Mouse (Mus musculus) kidney, postnatal 25 days (tissue): ENCODE data around the gene Tent5b.

Experiments
- DNase-seq, 2 experiments: peaks; one replicate each; pipeline ENCODE4 v3.0.0; 2021; ENCODE audit warnings: mixed read lengths in 2 of 2

Tent5b gene

DNA sequence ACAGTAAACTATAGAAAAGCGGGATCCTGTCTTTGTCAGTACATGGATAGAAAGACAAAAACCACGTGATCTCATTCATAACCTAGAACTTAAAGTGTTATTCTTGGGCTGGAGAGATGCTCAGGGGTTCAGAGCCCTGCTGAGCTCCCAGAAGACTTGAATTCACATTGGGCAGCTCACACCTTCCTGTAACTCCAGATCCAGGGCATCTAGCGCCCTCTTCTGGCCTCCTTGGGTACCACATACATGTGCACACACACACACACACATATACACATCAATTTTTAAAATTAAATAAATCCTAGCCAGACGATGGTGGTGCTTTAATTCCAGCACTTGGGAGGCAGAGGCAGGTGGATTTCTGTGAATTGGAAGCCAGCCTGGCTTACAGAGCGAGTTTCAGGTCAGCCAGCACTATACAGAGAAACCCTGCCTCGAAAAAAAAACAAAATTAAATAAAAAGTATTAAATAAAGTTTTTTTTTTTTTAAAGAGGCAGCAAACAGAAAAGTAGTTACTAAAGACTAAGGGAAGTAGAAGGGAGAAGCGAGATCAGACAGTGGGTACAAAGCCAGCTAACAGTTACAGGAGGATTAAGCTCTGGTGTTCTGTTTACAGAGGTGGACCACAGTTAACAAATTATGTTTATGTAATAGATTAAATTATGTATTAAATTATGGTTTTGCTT, 8.7 kb upstream of the Tent5b start:
- DNase-seq, result no peak

DNA sequence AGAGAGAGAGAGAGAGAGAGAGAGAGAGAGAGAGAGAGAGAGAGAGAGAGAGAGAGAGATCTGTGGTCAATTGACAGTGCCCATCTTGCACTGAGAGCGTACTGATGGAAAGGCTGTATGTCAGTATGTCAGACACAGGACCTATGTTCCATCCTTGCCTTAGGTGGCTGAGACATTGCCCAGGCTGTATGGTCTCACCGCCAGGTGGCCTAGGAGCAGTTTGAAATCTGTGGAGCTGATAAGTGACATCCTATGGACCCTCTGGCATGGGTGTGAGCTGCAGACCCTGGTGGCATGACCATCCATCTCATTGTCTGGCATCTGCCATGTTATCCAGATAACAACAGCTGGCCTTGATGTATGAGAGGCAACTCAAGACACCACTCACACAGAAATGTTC, 6.1 kb upstream of the Tent5b start:
- no peak for DNase-seq

DNA sequence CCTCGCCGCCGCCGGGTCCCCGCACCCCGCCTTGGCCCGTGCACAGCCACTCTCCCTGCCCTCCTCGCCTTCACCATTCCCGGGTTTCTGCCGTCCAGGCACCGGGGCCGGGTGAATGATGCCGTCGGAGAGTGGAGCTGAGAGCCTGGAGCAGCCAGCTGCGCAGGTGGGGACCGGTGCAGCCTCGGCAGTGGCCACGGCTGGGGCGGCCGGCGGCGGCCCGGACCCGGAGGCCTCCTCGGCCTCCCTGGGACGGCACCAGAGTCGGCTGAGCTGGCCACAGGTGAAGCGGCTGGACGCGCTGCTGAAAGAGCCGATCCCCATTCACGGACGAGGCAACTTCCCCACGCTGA, 229 bp downstream of the Tent5b start:
- DNase-seq, result no peak

DNA sequence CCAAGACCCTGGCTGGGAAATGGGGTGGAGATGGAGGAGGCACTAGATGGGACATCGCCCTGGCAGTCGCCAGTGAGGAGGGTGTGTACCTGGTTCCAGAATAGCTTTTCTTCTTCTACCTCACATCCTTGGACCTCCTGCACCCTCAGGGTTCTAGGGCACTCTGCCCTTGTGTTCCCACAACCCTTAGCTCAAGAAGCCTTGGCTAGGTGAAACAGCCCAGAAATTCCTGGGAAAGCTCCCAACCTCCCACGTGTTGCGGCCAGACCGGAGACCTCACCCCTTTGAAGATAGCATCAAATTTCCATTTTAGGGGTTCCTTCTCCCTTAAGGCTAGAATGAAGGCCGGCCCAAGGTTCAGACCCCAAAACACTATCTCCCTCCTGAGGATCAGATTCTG, 822 bp downstream of the Tent5b start:
- peak; percentile 25 to 61 for DNase-seq

DNA sequence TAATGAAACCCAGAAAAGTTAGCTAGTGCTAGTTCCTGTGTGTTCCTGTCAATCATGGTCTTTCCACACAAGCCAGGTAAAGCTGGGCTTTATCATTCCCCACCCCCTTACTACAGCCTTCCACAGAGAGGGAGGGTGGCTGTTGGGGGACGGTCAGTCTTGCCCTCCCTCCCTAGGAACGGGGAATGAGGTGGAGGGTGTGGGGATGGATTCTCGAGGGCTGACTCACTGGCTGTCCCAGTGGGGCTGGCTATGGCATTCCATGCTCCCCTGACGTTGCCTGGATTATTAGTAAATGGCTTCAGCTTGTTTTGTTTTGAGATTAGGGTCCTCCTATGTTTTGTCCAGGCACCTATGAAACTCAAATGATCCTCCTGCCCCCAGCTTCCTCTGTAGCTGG, 1.6 kb downstream of the Tent5b start:
- no peak for DNase-seq

DNA sequence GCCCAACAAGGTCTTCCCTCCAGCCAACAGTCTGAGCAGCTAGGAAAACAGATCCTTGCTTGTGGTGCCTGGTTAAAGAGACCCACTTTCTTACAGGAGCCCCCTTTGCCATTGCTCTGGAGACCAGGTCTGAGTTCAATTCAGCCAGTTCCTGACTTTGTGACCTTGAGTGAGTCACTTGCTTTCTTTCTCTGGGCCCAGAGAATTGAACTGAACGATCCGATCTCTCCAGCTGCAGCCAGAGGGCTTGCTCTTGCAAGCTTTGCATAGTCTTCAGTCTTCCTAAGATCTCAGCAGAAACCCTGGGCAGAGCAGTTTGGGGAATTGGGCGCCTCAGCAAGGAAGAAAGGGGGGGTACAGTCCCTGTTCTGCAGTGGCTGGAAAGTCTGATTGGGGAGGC, 2.5 kb downstream of the Tent5b start:
- DNase-seq, result no peak

DNA sequence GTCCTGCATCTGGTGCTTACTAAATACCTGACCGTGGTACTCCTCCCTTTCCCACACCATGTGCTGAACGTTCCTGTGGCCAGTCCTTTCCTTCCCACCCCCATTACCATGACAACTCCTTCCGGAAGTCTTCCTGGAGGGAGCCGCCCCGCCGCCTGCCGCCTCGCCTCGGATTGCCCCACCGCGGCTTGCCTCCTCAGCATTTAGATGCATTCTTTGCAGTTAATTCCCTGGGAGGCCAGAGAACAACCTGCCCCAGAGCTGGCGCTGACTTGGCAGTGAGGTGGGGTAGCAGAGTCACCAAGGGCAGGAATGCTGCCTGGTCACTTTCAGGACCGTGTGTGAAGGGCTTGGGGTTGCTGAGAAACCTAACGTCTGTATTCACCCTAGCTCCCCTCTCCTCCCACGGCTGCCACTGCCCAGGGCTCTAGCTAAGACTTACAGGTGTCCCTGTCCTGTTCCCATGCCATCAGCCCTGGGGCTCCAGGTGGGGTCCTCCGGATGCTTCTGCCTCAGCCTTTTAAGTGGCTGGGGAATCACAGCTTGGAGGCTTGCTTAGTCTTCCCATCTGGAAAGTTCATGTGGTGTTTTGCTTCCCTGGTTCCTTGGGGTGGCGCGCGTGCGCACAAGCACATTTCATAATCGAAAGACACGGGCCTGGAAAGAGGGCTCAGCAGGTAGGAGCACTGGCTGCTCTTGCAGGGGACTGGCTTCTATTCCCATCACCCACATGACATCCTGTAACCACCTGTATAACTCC, 4.5 kb downstream of the Tent5b start:
- peak; percentile 74 to 92 for DNase-seq

DNA sequence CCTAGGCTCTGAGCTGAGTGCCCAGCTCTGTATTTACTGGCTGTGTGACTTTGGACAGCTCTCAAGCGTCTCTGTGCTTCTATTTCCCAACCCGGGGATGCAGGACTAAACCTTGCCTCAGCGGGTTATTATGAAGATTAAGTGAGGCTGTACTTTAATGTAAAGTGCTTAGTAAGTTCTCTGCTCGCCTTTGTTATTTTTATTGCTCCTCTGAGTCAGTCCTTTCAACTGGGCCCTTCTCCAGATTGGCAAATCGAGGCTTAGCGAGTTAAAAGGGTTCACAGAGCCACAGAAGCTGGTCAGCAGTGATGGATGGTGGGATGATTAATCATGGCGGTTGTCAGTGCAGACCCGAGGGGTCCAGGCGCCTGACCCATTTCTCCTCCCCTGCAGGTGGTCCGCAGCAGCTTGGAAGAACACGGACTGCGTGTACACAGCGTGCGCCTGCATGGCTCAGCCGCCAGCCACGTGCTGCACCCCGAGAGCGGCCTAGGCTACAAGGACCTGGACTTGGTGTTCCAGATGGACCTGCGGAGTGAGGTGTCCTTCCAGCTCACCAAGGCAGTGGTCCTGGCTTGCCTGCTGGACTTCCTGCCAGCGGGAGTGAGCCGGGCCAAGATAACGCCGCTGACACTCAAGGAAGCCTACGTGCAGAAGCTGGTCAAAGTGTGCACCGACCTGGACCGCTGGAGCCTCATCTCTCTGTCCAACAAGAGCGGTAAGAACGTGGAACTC, 5.9 kb downstream of the Tent5b start:
- DNase-seq, result no peak

DNA sequence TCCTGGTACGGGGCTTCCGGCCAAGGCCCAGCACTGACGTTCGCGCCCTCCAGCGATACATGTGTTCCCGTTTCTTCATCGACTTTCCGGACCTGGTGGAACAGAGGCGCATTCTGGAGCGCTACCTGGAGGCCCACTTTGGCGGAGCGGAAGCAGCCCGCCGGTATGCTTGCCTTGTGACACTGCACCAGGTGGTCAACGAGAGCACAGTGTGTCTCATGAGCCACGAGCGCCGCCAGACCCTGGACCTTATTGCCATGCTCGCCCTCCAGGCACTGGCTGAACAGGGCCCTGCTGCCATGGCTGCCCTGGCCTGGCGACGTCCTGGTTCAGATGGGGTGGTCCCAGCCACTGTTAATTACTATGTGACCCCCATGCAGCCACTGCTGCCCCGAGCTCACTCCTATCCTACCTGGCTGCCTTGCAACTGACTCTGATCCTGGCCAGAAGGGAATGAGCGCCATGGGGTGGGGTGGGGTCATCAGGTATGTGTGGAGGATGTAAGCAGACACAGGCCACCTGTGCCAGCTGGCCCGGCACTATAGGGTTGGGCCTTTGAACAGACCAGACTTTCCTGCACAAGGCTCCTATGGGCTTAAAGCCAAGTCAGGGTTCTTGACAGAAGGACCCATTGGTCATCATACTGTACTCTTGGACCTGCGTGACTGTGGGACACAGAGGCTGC, 6.9 kb downstream of the Tent5b start:
- no peak for DNase-seq

DNA sequence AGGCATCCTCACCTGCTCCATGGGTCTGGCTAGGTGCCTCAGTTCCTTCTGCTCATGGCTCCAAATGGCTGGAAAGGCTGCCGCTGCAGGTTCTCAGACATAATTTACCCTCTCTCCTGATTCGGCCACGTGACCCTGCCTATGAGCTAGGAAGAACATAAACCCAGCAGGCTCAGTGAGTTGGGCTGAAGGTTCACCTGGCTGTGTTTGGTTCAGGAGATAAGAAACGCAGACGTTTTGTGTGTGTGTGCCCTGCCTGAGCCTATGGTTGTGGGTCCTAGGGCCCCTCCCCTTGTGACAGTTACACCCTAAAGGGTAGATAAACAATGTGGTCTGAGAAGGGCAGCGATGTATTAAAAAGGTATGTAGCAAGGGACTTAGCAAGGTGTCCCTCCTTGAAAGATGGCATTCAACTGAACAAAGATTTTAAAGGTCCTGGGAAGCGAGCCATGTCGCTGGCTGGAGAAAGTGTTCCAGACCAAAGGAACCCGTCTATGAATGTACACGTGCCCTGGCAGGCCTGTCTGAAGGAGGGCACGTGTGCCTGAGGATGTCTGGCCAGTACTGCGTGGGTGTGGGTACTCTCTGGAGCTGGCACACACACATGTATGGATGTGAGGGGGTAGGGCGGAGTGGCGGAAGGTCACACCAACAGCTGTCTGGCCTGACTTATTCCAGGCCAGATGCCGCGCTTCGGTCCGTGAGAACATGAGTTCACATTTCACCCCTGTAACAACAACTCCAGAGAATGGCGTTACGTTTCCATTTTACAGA, 8.9 kb downstream of the Tent5b start:
- DNase-seq, result peak; percentile 28 to 68

DNA sequence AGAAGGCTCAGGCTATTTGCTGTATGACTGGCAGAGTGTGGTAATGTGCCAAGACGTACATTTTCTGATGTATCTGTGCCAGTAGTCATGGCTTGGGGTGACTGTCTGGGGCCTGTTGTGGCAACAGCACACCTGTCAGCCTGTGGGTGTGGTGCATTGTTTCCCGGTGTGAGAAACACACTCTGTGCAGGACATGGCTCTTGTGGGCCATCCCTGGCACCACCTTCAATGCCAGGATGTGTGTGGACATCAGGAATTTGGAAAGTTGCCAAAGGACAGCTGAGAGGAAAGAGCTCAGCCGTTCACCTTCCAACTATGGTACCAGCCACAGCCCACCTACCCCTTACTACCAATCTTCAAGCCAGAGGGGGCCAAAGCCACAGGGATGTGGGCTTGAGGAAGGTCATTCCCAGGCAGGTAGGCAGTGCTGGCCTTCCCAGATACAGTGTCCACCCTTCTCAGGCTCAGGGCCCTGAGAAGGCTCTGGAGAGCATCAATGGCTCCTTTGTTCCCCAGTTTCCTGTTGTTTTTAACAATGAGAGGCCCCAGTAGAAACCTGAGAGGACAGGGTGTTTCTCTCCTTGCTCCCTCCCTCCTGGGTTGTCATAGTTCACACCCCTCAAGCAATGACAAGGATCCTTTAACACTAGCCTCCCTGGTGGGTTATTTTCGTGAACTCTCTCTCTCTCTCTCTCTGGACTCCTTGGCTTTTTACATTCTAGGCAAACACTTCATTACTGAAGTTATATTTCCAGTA, 9.7 kb downstream of the Tent5b start:
- no peak for DNase-seq

DNA sequence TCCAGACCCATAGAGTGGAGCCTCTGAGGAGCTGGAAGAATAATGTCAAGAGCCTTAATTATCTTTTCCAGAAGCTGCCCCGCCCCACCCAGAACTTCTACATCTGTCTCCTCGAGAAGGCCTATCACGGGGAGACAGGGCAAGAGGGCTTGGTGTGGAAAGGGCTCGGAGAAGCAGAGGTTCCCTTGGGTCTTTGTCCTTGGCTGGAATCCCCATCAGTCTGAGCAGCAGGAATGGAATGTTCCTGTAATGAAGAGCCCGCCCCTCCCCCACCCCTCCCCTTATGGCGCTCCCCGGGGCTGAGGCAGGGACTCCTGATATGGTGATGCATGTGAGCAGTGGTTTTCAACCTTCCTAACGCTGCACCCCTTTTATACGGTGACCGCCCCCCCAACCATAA, 11.9 kb downstream of the Tent5b start:
- DNase-seq, result peak in 1 of 2 experiments; percentile 62

DNA sequence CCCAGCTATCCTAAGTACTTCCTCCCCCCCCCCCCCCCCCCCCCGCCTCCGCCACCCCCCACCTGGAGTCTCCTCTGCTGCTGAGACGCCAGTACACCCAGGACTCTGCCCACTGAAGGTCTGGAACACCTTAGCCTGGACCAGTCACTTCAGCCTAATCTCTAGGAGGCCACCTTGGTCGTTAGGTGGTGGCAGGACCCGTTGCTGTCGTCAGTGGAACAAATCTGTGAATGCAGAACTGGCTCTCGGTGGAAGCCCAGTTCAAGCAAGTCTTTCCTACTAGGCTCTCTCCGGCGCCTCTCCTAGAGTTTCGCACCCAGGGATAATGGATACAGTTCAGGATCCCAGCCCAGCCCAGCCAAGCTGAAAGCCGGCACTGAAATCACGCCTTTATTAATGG, 14.0 kb downstream of the Tent5b start:
- DNase-seq, result peak; percentile 23 to 54

DNA sequence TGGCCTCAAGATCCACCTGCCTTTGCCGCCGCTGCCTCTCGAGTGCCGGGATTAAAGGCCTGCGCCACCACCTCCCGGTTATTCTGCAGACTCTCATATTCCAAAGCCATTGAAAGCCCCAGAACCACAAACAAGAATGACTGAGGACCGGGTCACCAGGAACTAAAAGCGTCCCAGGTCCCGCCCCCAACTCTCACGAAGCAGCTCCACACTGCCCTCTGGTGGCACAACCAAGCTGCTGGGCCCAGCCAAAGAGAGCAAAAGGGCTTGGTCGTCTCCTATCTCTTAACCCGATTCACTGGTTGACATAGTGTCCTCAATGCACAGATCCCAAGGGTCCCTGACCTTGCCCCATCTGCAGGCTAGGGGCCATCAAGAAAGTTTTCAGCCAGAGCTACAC, 14.5 kb downstream of the Tent5b start:
- peak; percentile 90 to 97 for DNase-seq

DNA sequence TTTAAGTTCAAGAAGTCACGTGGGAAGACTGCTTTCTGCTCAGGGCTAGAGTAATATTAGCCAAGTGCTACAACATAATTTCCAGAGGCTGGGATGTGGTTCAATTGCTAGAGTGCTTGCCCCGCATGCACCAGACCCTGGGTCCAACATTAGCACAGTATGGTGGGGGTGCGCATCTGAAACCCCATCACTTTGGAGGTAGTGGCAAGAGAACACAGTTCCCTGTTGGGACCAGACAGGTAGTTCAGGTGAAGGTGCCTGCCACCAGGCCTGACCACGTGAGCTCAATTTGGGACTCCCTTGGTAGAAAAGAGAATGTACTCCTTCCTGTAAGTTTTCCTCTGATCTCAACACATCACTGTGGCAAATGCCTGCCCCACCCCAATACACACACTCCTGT, 14.9 kb downstream of the Tent5b start:
- no peak for DNase-seq

DNA sequence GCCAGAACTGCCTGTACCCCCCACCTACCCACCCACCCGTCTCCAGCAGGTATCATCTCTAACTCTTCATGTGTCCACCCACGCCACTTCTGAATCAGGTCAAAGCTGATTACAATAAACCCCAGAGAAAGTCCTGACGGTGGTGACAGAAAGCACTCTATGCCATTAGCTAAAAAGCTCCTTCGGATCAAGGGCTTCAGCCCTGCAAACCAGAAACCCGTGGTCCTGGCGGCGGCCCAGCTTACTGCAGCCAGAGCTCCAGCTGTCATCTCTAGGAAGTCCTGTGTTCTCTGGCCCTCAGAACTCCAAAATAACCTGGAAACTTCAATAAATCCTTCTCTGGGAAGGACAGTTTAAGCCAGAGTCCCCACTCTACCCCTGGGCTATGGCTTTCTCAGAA, 15.8 kb downstream of the Tent5b start:
- DNase-seq, result peak; percentile 67 to 73

DNA sequence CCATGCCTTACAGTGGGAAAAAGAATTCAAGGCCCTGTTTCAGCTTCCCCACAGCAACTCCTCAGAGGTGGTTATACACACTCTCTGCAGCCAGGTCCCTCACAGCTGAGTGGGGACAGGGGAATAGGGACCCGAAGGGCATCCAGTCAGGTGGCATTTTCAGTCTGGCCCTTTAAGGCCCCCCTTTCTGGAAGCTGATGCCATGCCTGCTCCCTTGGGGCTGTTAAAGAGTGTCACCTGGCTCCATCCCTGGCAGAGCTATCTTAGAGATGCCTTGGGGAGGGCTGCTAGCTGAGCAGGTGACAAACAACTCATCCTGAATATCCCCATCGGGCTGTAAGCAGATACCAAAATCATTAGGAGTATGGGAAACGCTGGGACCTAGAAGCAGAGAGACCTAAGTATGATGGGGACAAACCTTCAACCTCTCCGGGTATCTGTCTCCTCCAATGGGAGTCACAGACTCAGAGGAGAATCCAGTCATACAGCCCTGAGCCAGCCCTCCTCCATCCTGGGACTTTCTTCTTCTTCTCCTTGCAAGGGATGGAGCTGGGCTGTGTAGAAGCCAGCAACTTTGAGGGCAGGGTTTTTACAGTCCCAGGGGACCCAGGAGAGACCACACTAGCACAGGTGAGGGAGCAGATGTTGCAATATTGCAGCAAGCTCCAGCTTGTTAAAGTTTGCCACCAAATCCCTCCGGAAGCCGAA, 17.0 kb downstream of the Tent5b start:
- DNase-seq, result no peak

DNA sequence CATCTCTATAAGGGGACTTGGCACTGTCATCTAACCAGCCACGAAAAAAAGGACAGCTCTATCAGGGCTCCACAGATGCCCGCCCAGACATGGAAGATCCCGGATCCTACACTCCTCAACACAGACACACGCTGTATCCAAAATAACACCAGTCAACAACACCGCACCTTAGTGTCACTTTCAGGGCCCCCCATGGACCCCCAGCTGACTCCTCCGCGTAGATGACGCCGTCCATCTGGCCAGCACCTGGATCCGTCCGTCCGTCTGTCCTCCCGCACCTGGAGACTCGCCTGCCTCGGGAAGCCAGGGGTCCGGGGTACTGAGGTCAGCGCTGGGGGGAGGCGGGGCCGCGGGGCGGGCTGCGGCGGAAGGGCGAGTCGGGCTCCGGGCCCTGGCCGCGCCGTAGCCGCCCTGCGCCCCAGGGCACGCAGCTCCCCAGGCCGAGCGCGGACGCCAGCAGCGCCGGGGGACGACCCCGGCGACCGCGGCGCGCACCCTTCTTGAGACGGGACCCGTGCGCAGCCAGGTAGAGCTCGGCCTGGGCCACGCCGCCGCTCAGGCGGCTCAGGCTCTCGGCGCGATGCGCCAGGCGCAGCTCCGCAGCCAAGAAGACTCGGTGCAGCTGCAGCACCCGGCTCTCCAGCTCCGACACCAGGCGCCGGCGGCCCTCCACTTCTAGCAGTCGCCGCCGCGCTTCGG, 17.7 kb downstream of the Tent5b start:
- DNase-seq, result no peak

DNA sequence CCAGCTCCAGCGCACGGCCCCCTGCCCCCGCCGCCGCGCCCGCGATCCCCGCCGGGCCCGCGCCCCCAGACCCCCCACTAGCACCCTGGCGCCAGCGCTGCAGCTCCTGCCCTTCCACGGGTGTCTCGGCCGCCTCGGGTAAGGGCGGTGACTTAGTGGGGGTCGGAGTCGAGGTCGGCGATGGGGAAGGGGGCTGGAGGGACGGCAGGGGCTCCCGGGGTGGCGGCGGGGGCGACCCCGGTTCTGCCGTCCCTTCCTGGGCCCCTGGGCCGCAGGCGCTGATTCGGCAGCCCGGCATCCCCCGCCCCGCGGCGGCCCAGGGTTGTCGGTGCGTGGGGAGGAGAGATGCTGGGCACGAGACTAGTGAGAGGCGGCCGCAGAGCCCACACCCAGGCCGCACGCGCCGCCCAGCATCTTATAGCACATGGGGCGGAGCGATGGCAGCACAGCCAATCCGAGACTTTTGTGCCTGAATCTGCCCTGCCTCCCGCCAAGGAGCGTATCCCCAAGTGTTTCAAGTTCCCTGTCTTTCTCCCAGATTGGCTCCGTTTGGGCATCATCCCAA, 18.3 kb downstream of the Tent5b start, which contains the start of gene Trnp1:
Trnp1 (minus strand) TSS at position 391 of the 565 bp plus-strand sequence.
- DNase-seq, result peak; percentile 61 to 78

DNA sequence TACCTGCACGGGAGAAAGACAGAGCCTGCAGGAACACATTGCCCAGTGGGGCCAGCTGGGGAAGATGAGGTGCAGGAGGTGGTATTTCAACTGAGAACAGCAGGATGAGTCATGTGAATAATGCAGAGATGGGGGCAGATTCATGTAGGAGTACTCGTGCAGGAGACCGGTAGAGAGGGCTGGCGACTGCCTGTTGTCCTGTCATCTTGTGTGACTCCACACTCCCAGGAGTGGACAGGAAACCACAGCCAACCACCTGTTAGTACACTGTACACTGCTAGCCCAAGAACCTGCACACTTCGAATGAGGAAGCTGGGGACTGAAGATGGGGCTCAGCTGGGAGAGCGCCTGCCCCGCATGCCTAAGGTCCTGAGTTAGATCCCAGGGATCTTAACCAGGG, 21.6 kb downstream of the Tent5b start:
- no peak for DNase-seq
